Mouse (Mus musculus) small intestine, adult 2 months (tissue): Measurements from ENCODE around the gene Slc38a6. TPM values are rescaled to one million over a fixed set of nuclear protein-coding genes. Genes with fewer than 3 reads are reported as not detected.

Experiments used
- H3K27ac ChIP-seq: fragments of 200-500 bp; 2 replicates; pipeline ENCODE4 v1.5.1; 2012; ENCODE audit warnings: low read depth, low read length, control low read depth, inconsistent platforms; ENCODE audit not compliant: insufficient read depth
- H3K27me3 ChIP-seq: fragments of 200-500 bp; 2 replicates; pipeline ENCODE4 v1.6.1; 2012; ENCODE audit warnings: mild to moderate bottlenecking, moderate library complexity, low read length, inconsistent platforms; ENCODE audit not compliant: control insufficient read depth, insufficient read depth
- H3K36me3 ChIP-seq: fragments of 200-500 bp; 2 replicates; pipeline ENCODE4 v1.6.1; 2012; ENCODE audit warnings: mild to moderate bottlenecking, low read length, control low read depth, inconsistent platforms; ENCODE audit not compliant: control insufficient read depth, insufficient read depth
- H3K4me1 ChIP-seq: fragments of 200-500 bp; 2 replicates; pipeline ENCODE4 v1.6.1; 2012; ENCODE audit warnings: low read length, inconsistent platforms, mixed read lengths; ENCODE audit not compliant: control insufficient read depth, insufficient read depth, insufficient read length
- H3K4me3 ChIP-seq: fragments of 200-500 bp; 2 replicates; pipeline ENCODE4 v1.5.1; 2012; ENCODE audit warnings: low read depth, mild to moderate bottlenecking, control low read depth, inconsistent platforms, low read length, moderate library complexity
- CTCF ChIP-seq: fragments of 200-500 bp; IDR thresholded peaks from 2 replicates; pipeline ENCODE4 v1.5.1; 2012; ENCODE audit warnings: low read depth, mild to moderate bottlenecking, control low read depth, inconsistent platforms, low read length, moderate library complexity, mixed read lengths; ENCODE audit not compliant: insufficient replicate concordance, insufficient read length; ENCODE audit errors: extremely low read depth
- POLR2A ChIP-seq: fragments of 200-500 bp; IDR thresholded peaks from 2 replicates; pipeline ENCODE4 v1.6.1; 2012; ENCODE audit warnings: low read depth, mild to moderate bottlenecking, control low read depth, inconsistent platforms, low read length, moderate library complexity
- WGBS: fragments of 180-500 bp; shearing (Covaris S2); methylation state at CpG from one replicate; pipeline ENCODE4 v1.1.7; 2018; 5-methylcytosine and 5-hydroxymethylcytosine counted together
- polyA plus RNA-seq: library from polyadenylated mRNA; depleted of rRNA; stranded (reverse); fragments of >200 nt; gene quantifications from 2 replicates; pipeline ENCODE4 v1.2.3, GENCODE M21; 2012; rRNA removed

Gene Slc38a6
- polyA plus RNA-seq, 1 experiment = 13.6 TPM

DNA sequence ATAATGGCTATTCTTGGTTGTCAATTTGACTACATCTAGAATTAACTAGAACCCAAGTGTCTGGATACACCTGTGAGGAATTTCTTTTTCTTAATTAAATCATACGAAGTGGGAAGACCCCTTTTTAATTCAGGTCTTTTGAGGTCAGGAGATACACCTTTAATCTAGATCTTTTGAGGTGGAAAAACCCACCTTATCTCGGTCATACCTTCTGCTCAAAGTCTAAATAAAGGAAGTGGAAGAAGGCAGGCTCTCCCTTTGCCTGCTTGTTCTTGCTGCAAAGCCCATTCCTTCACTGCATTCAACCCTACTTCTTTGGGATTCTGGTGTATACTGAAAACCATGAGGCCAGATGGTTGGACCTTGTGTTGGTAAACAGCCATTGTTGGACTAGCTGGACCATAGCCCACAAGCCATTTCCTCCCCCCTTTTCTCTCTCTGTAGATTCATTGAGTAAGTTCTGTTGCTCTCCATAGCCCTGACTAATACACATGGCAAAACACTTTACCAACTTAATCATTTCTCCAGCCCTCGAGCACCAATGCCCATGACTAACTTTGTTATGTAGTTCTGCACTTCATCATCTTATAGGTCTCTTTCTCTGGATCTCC is 115.0 kb downstream of the Slc38a6 start:
- H3K27ac ChIP-seq = no peak overlapping the region
- 66% methylated on average over 3 of the region's 3 CpGs for WGBS

DNA sequence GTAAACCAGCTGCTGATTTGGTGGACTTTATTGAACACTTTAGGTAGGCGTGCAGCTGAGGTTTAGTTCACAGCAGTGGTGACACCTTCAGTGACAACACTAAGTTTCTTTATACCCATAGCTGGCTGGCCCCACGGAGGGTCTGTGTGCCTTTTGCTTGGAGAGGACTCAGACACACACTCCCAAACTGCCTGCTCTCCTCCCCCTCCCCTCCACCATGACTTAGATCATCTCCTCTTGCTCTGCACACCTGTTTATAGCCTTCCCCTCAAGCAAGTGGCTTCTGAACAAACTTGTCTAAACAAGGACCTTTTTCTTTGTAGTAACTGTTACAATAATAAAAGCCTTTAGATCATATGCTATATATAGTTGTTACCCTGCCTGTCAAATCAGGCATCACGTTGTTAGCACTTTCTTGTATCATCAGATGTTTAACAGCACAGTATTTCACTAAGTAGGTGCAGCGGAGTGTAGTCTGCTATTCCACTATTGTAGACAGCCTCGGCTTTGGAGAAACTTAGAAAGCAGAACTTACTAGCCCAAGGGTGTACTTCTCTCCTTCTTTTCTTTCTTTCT is 115.6 kb downstream of the Slc38a6 start:
- TF ChIP-seq POLR2A (no peak), CTCF (no peak)
- H3K36me3 ChIP-seq = no peaks in the 10 kb centered on the region
- no peak overlapping the region for H3K27ac ChIP-seq
- H3K27me3 ChIP-seq = no peaks in the 10 kb centered on the region
- no peaks in the 10 kb centered on the region for H3K4me1 ChIP-seq
- no peak overlapping the region for H3K4me3 ChIP-seq
- 69% methylated on average over 5 of the region's 5 CpGs for WGBS

More for the DNA sequence above, 115.0 kb downstream of the Slc38a6 start:
- no peaks in the 10 kb centered on the region for H3K4me1 ChIP-seq
- H3K4me3 ChIP-seq = no peak overlapping the region
- no peak for TF ChIP-seq POLR2A
- no peak for TF ChIP-seq CTCF
- no peaks in the 10 kb centered on the region for H3K27me3 ChIP-seq
- H3K36me3 ChIP-seq = no peaks in the 10 kb centered on the region

DNA sequence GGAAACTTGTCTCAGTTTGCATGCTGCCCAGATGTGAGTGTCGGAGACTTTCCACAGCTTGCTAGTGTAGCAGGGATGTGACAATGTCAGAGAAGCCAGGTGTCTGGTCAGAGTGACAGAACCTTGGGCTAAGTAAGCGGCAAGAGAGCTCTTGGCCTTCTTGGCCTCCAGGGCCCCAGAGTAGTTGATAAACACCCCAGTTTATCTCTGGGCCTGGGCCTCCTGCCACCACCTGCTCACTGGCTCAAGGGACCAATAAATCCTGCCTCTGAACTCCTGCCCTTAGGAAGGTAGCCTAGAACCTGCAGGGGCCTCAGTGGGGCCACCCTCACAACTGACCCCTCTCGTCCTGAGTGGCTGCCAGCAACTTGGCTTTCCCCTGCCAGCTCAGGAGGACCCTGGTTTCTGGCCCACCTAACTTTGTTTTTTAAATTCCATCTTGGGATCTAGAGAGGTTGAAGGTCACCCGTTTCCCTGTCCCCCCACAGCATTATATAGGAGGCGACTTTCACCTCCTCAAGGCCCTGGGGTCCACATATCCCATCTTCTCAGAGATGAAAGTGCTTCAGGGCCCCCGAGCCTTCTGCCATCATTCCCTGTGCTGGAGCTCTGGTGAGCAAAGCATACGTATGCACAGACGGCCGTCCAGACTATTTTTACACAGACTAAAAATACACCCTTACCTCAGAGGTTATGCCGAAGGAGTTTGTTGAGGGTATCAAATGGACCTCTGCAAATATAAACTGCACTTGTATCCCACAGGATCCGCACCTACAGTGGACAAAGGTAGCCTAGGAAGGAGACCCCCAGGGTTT is 116.5 kb downstream of the Slc38a6 start:
- Histone ChIP-seq H3K4me1 (no peaks in the 10 kb centered on the region), H3K4me3 (no peak overlapping the region), H3K27ac (no peak overlapping the region), H3K27me3 (no peaks in the 10 kb centered on the region), H3K36me3 (no peaks in the 10 kb centered on the region)
- 79% methylated on average over 11 of the region's 11 CpGs for WGBS
- TF ChIP-seq CTCF (no peak), POLR2A (no peak)

Other genes with a start within 250 kb of the Slc38a6 start
- gene Six1, start 232.9 kb upstream of the Slc38a6 start, polyA plus RNA-seq = not detected in 2 replicates
- gene Six4, start 173.3 kb upstream of the Slc38a6 start, polyA plus RNA-seq = 0.03 and 0.08 TPM in 2 replicates
- 0.60 and 1.7 TPM in 2 replicates for gene Mnat1, start 163.1 kb upstream of the Slc38a6 start, polyA plus RNA-seq
- gene Trmt5, start 69 bp upstream of the Slc38a6 start, polyA plus RNA-seq = 0.81 and 1.3 TPM in 2 replicates